Mouse (Mus musculus): Measurements from ENCODE around the gene Cct2.

- TF ChIP-seq CTCF (IDR thresholded peaks at IDR 0.05; ENCODE audit: low read depth) = no peak
- TF ChIP-seq EP300 (optimal IDR thresholded peaks at IDR 0.05) = no peak
Observed at GRCm38 (mm10) chr10:117089628-117090027, 26.0 kb upstream of the Cct2 start.

Measured in stomach, postnatal 0 days (tissue).